Mouse (Mus musculus) CH12.LX (cell line): ENCODE results near the gene Pbx1. TPM values are rescaled to one million over a fixed set of nuclear protein-coding genes. Genes with fewer than 3 reads are reported as not detected.

ENCODE experiments used
- DNase-seq: peaks from one replicate; pipeline ENCODE4 v3.0.0-alpha.2; 2013; ENCODE audit errors: extremely low read depth
- H3K27ac ChIP-seq: 2 replicates; pipeline ENCODE4 v1.5.1; 2012; ENCODE audit warnings: low read depth, mild to moderate bottlenecking, control low read depth, moderate library complexity; ENCODE audit not compliant: insufficient read depth
- H3K27me3 ChIP-seq: replicated peaks from 2 replicates; pipeline ENCODE3; 2012; ENCODE audit warnings: inconsistent platforms
- H3K36me3 ChIP-seq, 2 experiments: replicated peaks in 1 of 2; 2 replicates each; pipeline versions ENCODE3 to v1.6.1; 2012; ENCODE audit warnings: inconsistent platforms in 1 of 2, low read length in 1 of 2, mild to moderate bottlenecking in 1 of 2, mixed read lengths in 1 of 2, moderate library complexity in 1 of 2; ENCODE audit not compliant: control insufficient read depth in 1 of 2, insufficient read depth in 1 of 2
- H3K4me1 ChIP-seq, 2 experiments: 2 replicates each; pipeline ENCODE4 v1.6.1; 2012; ENCODE audit warnings: inconsistent platforms in 1 of 2, moderate library complexity in 1 of 2; ENCODE audit not compliant: insufficient read depth in 2 of 2, control insufficient read depth in 1 of 2
- H3K4me2 ChIP-seq: 2 replicates; pipeline ENCODE4 v1.6.1; 2012; ENCODE audit warnings: low read depth, mild to moderate bottlenecking, control low read depth; ENCODE audit not compliant: poor library complexity, insufficient read depth, severe bottlenecking
- H3K4me3 ChIP-seq, 3 experiments: fragments of 150-350 bp in 1 of 3; sonication (generic) in 1 of 3; replicated peaks in 1 of 3; 2 replicates each; pipeline versions ENCODE3 to v1.5.1; 2011 to 2012; ENCODE audit warnings: low read depth in 2 of 3, low read length in 2 of 3, mild to moderate bottlenecking in 2 of 3, moderate library complexity in 2 of 3, control low read depth in 1 of 3, improper control_type of control experiment in 1 of 3, inconsistent platforms in 1 of 3, mixed read lengths in 1 of 3; ENCODE audit not compliant: poor library complexity in 1 of 3
- H3K79me2 ChIP-seq: replicated peaks from 2 replicates; pipeline ENCODE4 v1.6.1; 2012; ENCODE audit warnings: mild to moderate bottlenecking, moderate library complexity; ENCODE audit not compliant: control insufficient read depth, poor library complexity, insufficient read depth, severe bottlenecking; ENCODE audit errors: extremely low read depth
- H3K9ac ChIP-seq: 2 replicates; pipeline ENCODE4 v1.6.1; 2012; ENCODE audit warnings: low read depth, mild to moderate bottlenecking, control low read depth, moderate library complexity; ENCODE audit not compliant: insufficient read depth
- H3K9me3 ChIP-seq: replicated peaks from 2 replicates; pipeline ENCODE3; 2012; ENCODE audit warnings: low read length, inconsistent platforms, mixed read lengths
- BHLHE40 ChIP-seq: IDR thresholded peaks from 2 replicates; pipeline ENCODE4 v1.6.1; 2011; ENCODE audit warnings: mild to moderate bottlenecking, low read depth, low read length, improper control_type of control experiment
- CTCF ChIP-seq, 2 experiments: IDR thresholded peaks in 1 of 2; conservative IDR thresholded peaks in 1 of 2; 2 replicates each; pipeline ENCODE4 v1.5.1; 2011 to 2012; ENCODE audit warnings: low read depth in 2 of 2, low read length in 2 of 2, improper control_type of control experiment in 1 of 2, inconsistent platforms in 1 of 2, mild to moderate bottlenecking in 1 of 2, moderate library complexity in 1 of 2
- E2F4 ChIP-seq: IDR thresholded peaks from 2 replicates; pipeline ENCODE4 v1.6.1; 2011; ENCODE audit warnings: low read depth, low read length, improper control_type of control experiment; ENCODE audit not compliant: insufficient replicate concordance
- EP300 ChIP-seq: IDR thresholded peaks from 2 replicates; pipeline ENCODE4 v1.6.1; 2011; ENCODE audit warnings: low read length, improper control_type of control experiment
- ETS1 ChIP-seq: conservative IDR thresholded peaks from 2 replicates; pipeline ENCODE4 v1.6.1; 2012; ENCODE audit warnings: low read depth, mild to moderate bottlenecking, inconsistent platforms, low read length, improper control_type of control experiment, moderate library complexity
- HCFC1 ChIP-seq: IDR thresholded peaks from 2 replicates; pipeline ENCODE4 v1.6.1; 2012; ENCODE audit warnings: low read depth, mild to moderate bottlenecking, inconsistent platforms, low read length, improper control_type of control experiment
- JUN ChIP-seq: IDR thresholded peaks from 2 replicates; pipeline ENCODE4 v1.6.1; 2011; ENCODE audit warnings: low read depth, mild to moderate bottlenecking, low read length, improper control_type of control experiment, moderate library complexity; ENCODE audit not compliant: insufficient read depth
- JUND ChIP-seq: conservative IDR thresholded peaks from 2 replicates; pipeline ENCODE4 v1.6.1; 2011; ENCODE audit warnings: low read depth, low read length, improper control_type of control experiment
- MAFK ChIP-seq: IDR thresholded peaks from 2 replicates; pipeline ENCODE4 v1.6.1; 2011; ENCODE audit warnings: low read length, improper control_type of control experiment; ENCODE audit not compliant: insufficient replicate concordance
- MAZ ChIP-seq: IDR thresholded peaks from 2 replicates; pipeline ENCODE4 v1.6.1; 2012; ENCODE audit warnings: low read depth, mild to moderate bottlenecking, inconsistent platforms, low read length, improper control_type of control experiment, moderate library complexity
- MYC ChIP-seq: IDR thresholded peaks from 2 replicates; pipeline ENCODE4 v1.6.1; 2011; ENCODE audit warnings: low read depth, mild to moderate bottlenecking, improper control_type of control experiment, low read length
- NRF1 ChIP-seq: IDR thresholded peaks from 2 replicates; pipeline ENCODE4 v1.6.1; 2014; ENCODE audit warnings: low read depth, mild to moderate bottlenecking, inconsistent platforms, low read length, improper control_type of control experiment, moderate library complexity
- PAX5 ChIP-seq: IDR thresholded peaks from 2 replicates; pipeline ENCODE4 v1.6.1; 2012; ENCODE audit warnings: low read length, inconsistent platforms, mixed read lengths
- POLR2A ChIP-seq: IDR thresholded peaks from 2 replicates; pipeline ENCODE4 v1.6.1; 2011; ENCODE audit warnings: low read depth, mild to moderate bottlenecking, improper control_type of control experiment, low read length
- RAD21 ChIP-seq: IDR thresholded peaks from 2 replicates; pipeline ENCODE4 v1.6.1; 2011; ENCODE audit warnings: low read depth, mild to moderate bottlenecking, low read length, improper control_type of control experiment, moderate library complexity
- RCOR1 ChIP-seq: conservative IDR thresholded peaks from 2 replicates; pipeline ENCODE4 v1.6.1; 2012; ENCODE audit warnings: low read depth, mild to moderate bottlenecking, inconsistent platforms, low read length, improper control_type of control experiment
- SIN3A ChIP-seq: IDR thresholded peaks from 2 replicates; pipeline ENCODE4 v1.6.1; 2012; ENCODE audit warnings: low read length, improper control_type of control experiment, inconsistent platforms
- SMC3 ChIP-seq: IDR thresholded peaks from 2 replicates; pipeline ENCODE4 v1.6.1; 2011; ENCODE audit warnings: low read depth, low read length, improper control_type of control experiment
- TBP ChIP-seq: conservative IDR thresholded peaks from 2 replicates; pipeline ENCODE4 v1.6.1; 2011; ENCODE audit warnings: low read depth, low read length, improper control_type of control experiment
- TCF12 ChIP-seq: IDR thresholded peaks from 2 replicates; pipeline ENCODE4 v1.6.1; 2014; ENCODE audit warnings: low read depth, mild to moderate bottlenecking, inconsistent platforms, low read length, improper control_type of control experiment
- UBTF ChIP-seq: IDR thresholded peaks from 2 replicates; pipeline ENCODE4 v1.6.1; 2012; ENCODE audit warnings: low read depth, mild to moderate bottlenecking, inconsistent platforms, low read length, improper control_type of control experiment, moderate library complexity
- USF2 ChIP-seq: conservative IDR thresholded peaks from 2 replicates; pipeline ENCODE4 v1.6.1; 2011; ENCODE audit warnings: low read depth, low read length, improper control_type of control experiment
- ZC3H11A ChIP-seq: IDR thresholded peaks from 2 replicates; pipeline ENCODE4 v1.6.1; 2012; ENCODE audit warnings: low read depth, mild to moderate bottlenecking, inconsistent platforms, low read length, improper control_type of control experiment
- ZMIZ1 ChIP-seq: IDR thresholded peaks from 2 replicates; pipeline ENCODE4 v1.6.1; 2012; ENCODE audit warnings: low read depth, mild to moderate bottlenecking, inconsistent platforms, low read length, improper control_type of control experiment
- ZNF384 ChIP-seq: IDR thresholded peaks from 2 replicates; pipeline ENCODE4 v1.6.1; 2012; ENCODE audit warnings: low read depth, low read length, improper control_type of control experiment, inconsistent platforms
- dilution Hi-C: fragments of 300-500 bp; cut with MboI; formaldehyde crosslinking; loops from 2 replicates; pipeline ENCODE4 v1.14.3; 2020; ENCODE audit warnings: low sequenced_read_pairs; ENCODE audit not compliant: extremely low pct_unique_long_range_greater_than_20kb, extremely low pct_ligation_motif_present
- in situ Hi-C: fragments of 300-500 bp; cut with MboI; formaldehyde crosslinking; loops from 3 replicates; pipeline ENCODE4 v1.14.3; 2019; ENCODE audit warnings: low sequenced_read_pairs, low pct_ligation_motif_present, low pct_unique_long_range_greater_than_20kb, mixed read lengths
- polyA plus RNA-seq: library from polyadenylated mRNA; unstranded; fragments of >175 nt; gene quantifications from 2 replicates; pipeline ENCODE4 v1.2.1, GENCODE M21; 2012; ENCODE audit warnings: low read depth; ENCODE audit not compliant: insufficient read length
- total RNA-seq, 2 experiments: library from RNA; depleted of rRNA; stranded (reverse); fragments of 300-350 nt in 1 of 2; fragments of >200 nt in 1 of 2; gene quantifications; 2 replicates each; pipeline ENCODE4 v1.2.3; 2012 to 2014

Pbx1 gene
- total and polyA plus RNA-seq, 3 experiments = not detected

- Histone ChIP-seq H3K4me3 (no peak overlapping the region), H3K27me3 (no peaks in the 10 kb centered on the region), H3K4me1 (no peaks in the 10 kb centered on the region), H3K27ac (no peak overlapping the region), H3K36me3 (no peaks in the 10 kb centered on the region), H3K79me2 (no peaks in the 10 kb centered on the region), H3K9ac (no peak overlapping the region), H3K4me2 (no peak overlapping the region), H3K9me3 (peaks cover 62% of the 10 kb centered on the region)
- no peak for DNase-seq
- in situ Hi-C loops = no loop called here
- TF ChIP-seq E2F4 (no peak), BHLHE40 (no peak), SMC3 (no peak), ZMIZ1 (no peak), CTCF (conservative IDR thresholded peaks at IDR 0.05 in 1 of 2, IDR thresholded peaks at IDR 0.05 in 1 of 2; ENCODE audit: low read depth in 2 of 2, low read length in 2 of 2) (no peak), SIN3A (no peak), ZNF384 (no peak), UBTF (no peak), EP300 (no peak), USF2 (no peak), PAX5 (no peak), RAD21 (no peak), POLR2A (no peak), JUND (no peak), MYC (no peak), JUN (no peak), TBP (no peak), TCF12 (no peak)
- dilution Hi-C loops = no loop called here
These were observed 171.7 kb downstream of the Pbx1 start for GRCm38 (mm10) chr1:168260391-168260790.

GRCm38 (mm10) chr1:168258856-168259255 is 173.2 kb downstream of the Pbx1 start:
- Histone ChIP-seq H3K9me3 (peaks cover 59% of the 10 kb centered on the region), H3K27ac (no peak overlapping the region)
- DNase-seq = no peak
- dilution Hi-C loops = no loop called here
- TF ChIP-seq USF2 (no peak), ZC3H11A (no peak), ZMIZ1 (no peak), MAFK (no peak), RCOR1 (no peak), BHLHE40 (no peak), SMC3 (no peak), MAZ (no peak), ETS1 (no peak), HCFC1 (no peak), NRF1 (no peak), JUN (no peak), POLR2A (no peak), SIN3A (no peak), MYC (no peak), ZNF384 (no peak)
- TF ChIP-seq, all 38 proteins: peak for 0
- in situ Hi-C loops = no loop called here
- Histone ChIP-seq H3K27me3 (no peaks in the 10 kb centered on the region), H3K4me2 (no peak overlapping the region), H3K36me3 (no peaks in the 10 kb centered on the region), H3K4me1 (no peaks in the 10 kb centered on the region), H3K4me3 (no peak overlapping the region), H3K9ac (no peak overlapping the region), H3K79me2 (no peaks in the 10 kb centered on the region)
